Mouse (Mus musculus) embryonic facial prominence, embryonic 13.5 days (tissue): ENCODE results near the gene Tfip11. TPM values are rescaled to one million over a fixed set of nuclear protein-coding genes. Genes with fewer than 3 reads are reported as not detected.

Experiments used
- ATAC-seq: fragments of 200-750 bp; cut with Nextera tagmentation; 2 replicates; pipeline ENCODE4 v1.8.0; 2017; ENCODE audit warnings: low read depth; ENCODE audit not compliant: insufficient number of reproducible peaks, insufficient read depth, low FRiP score, low TSS enrichment
- H3K27ac ChIP-seq: fragments of 300-500 bp; sonication (generic); 2 replicates; pipeline ENCODE4 v1.5.1; 2015; ENCODE audit warnings: moderate library complexity, mild to moderate bottlenecking, inconsistent platforms
- H3K27me3 ChIP-seq: fragments of 300-500 bp; sonication (generic); 2 replicates; pipeline ENCODE4 v1.6.1; 2015; ENCODE audit warnings: mild to moderate bottlenecking, inconsistent platforms
- H3K36me3 ChIP-seq: fragments of 300-500 bp; sonication (generic); 2 replicates; pipeline ENCODE4 v1.6.1; 2015; ENCODE audit warnings: mild to moderate bottlenecking, inconsistent platforms
- H3K4me1 ChIP-seq: fragments of 300-500 bp; sonication (generic); 2 replicates; pipeline ENCODE4 v1.6.1; 2015; ENCODE audit warnings: inconsistent platforms
- H3K4me2 ChIP-seq: fragments of 300-500 bp; sonication (generic); 2 replicates; pipeline ENCODE4 v1.6.1; 2015; ENCODE audit warnings: moderate library complexity, mild to moderate bottlenecking, inconsistent platforms
- H3K4me3 ChIP-seq: fragments of 300-500 bp; sonication (generic); 2 replicates; pipeline ENCODE4 v1.5.1; 2015; ENCODE audit warnings: mild to moderate bottlenecking, inconsistent platforms
- H3K9ac ChIP-seq: fragments of 300-500 bp; sonication (generic); 2 replicates; pipeline ENCODE4 v1.6.1; 2015; ENCODE audit warnings: mild to moderate bottlenecking, inconsistent platforms
- H3K9me3 ChIP-seq: fragments of 300-500 bp; sonication (generic); 2 replicates; pipeline ENCODE4 v1.6.1; 2016; ENCODE audit warnings: inconsistent platforms
- WGBS: fragments of 180-500 bp; shearing (Covaris S2); methylation state at CpG from one replicate; pipeline ENCODE4 v1.1.7; 2015; ENCODE audit warnings: mixed read lengths; 5-methylcytosine and 5-hydroxymethylcytosine counted together
- polyA plus RNA-seq: library from polyadenylated mRNA; unstranded; fragments of >200 nt; fragmentation: Nextera tagmentation; extraction: Ambion mirVana; gene quantifications from 2 replicates; pipeline ENCODE4 v1.2.1, GENCODE M21; 2015

Tfip11 gene
- polyA plus RNA-seq = 31.8 and 32.8 TPM in 2 replicates

DNA sequence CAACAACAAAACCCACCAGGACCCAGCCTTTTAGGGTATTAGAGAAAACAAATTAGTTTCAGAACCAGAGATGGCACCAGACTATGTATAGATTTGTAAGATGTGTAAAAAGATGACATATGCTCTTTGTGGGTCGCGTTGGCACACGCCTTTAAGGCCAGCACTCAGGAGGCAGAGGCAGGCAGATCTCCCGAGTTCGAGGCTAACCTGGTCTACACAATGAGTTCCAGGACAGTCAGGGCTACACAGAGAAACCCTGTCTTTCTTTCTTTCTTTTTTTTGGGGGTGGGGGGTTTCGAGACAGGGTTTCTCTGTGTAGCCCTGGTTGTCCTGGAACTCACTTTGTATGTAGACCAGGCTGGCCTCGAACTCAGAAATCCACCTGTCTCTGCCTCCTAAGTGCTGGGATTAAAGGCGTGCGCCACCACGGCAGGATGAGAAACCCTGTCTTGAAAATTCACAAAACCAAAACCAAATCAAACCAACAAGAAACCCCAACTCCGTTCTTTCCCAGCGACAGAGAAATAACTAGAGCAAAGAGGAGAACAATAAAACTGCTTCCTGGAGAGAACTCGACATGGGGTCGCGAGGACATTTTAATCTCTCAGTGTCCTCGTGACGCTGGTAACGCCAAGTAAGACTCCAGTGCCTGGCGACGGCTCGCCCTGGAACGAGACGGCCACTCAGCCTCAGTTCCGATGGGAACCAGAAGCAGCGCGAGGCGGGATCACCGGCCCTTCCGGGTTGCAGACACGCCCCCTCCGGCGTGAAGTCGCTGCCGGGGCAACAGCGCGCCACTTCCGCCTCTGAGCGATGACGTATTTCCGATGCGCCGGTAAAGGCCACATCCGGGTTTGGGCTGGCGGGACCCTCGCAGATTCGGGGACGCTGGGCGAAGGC, at the start of gene Tfip11:
Tfip11 (plus strand) TSS at position 813 of the 900 bp plus-strand sequence.
- no peaks in the 10 kb centered on the region for H3K27me3 ChIP-seq
- peak within 1 kb of the TSS; percentile 64 for H3K27ac ChIP-seq
- peak; percentile 82 for ATAC-seq
- H3K9me3 ChIP-seq = no peaks in the 10 kb centered on the region
- H3K4me2 ChIP-seq = peak within 1 kb of the TSS; percentile 70
- peaks cover 31% of the 10 kb centered on the region for H3K36me3 ChIP-seq
- H3K4me3 ChIP-seq = peak within 1 kb of the TSS; percentile 100
- H3K9ac ChIP-seq = peak within 1 kb of the TSS; percentile 87
- H3K4me1 ChIP-seq = peaks cover 5% of the 10 kb centered on the region
- WGBS = 7% methylated on average over 48 of the region's 48 CpGs

DNA sequence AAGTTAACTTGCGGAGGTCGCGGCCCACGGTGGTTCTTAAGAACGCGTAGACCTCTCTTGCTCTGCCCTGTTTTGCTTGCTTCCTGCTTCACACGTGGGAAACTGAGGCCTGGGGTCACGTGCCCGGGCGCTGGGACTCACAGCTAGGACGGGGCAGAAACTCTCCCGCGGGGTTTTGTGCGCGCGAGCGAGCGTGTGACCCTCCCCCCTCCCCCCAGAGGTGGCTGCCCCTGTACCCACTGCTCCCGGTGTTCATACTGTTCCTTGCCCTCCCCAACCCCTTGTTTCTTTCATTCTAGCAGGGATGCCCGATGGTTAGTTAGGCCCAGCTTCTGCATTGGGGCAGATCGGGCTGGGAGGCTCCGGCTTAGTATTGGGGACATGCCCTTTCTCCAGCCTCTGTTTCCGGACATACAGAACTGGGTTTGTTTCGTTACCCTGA, 49.2 kb upstream of the Tfip11 start:
- peak overlapping the region; percentile 72 for H3K27ac ChIP-seq
- peaks cover 58% of the 10 kb centered on the region for H3K4me1 ChIP-seq
- peaks cover 2% of the 10 kb centered on the region; the same call in 1 of the 2 replicates for H3K27me3 ChIP-seq
- peak overlapping the region; percentile 73 for H3K4me3 ChIP-seq
- peak overlapping the region; percentile 86 for H3K9ac ChIP-seq
- no peaks in the 10 kb centered on the region for H3K36me3 ChIP-seq
- H3K4me2 ChIP-seq = peak overlapping the region; percentile 81
- no peak for ATAC-seq
- under 1% methylated on average over 24 of the region's 24 CpGs for WGBS
- H3K9me3 ChIP-seq = no peaks in the 10 kb centered on the region

DNA sequence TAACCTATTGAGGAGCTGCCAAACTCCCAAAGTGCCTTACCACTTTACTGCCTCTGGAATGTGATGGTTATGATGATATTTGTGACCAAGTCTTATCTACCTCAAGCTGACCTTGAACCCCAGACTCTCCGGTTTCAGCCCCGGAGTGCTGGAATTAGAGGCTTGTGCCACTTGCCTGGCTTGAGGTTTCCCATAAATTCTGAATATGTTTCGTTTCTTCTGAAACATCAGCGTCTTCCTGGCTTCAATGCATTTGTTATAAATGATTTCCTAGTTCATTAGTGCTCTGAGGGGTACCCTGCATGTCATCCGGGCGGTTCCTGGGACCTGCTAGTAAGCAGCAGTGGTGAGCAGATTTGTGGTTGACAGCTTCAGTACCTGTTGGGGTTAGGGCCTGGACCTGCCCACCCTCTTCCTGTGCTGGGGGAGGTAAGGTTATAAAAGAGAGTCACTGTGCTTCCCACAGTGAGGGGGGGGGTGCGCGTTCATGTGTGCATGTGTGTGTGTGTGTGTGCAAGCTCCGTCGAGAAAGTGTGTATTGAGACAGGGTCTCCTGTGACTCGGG, 48.2 kb upstream of the Tfip11 start:
- Histone ChIP-seq H3K9me3 (no peaks in the 10 kb centered on the region), H3K4me3 (peak overlapping the region; percentile 73; the same call in 1 of the 2 replicates), H3K4me1 (peaks cover 66% of the 10 kb centered on the region), H3K36me3 (no peaks in the 10 kb centered on the region), H3K4me2 (peak overlapping the region; percentile 81), H3K9ac (peak overlapping the region; percentile 86), H3K27ac (no peak overlapping the region), H3K27me3 (peaks cover 2% of the 10 kb centered on the region; the same call in 1 of the 2 replicates)
- no peak for ATAC-seq
- WGBS = 87% methylated on average over 11 of the region's 11 CpGs

DNA sequence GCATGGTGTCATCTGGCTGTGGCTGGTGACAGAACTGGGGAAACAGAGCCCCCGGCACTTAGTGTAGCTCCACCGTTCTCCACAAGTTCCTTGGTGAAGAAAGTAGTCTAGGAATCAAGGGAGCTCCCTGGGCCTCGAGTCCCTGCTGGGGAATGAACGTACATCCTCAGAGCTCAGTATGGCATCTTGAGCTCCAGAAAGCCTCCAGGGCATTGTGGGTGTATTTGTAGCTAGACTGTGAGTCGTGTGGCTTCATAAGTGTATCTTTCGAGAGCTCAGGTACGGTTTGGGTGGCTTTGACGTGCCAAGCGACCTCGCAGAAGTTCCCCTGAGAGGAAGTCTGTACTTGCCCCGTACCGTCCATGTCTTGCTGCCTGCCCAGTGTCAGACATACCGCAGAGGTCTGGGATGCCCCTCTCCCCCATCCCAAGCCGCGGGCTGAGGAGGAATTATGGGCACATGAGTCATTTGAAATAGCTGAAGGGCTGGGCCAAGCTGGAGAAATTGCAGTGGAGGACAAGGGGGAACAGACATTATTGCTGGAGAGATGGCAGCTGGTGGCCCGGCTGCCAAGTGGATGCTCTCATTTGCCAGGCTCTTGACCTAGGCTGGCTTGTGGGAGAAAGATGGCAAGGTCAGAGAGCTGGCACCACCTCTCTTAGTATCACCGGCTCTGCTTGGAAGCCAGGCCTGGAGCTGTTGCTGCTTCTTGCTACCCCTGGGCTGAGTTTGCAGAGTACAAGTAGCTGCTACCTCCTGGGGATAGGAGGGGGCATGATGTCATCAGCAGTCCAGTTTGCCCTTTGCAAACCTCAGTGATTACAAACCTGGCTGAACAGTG, 46.8 kb upstream of the Tfip11 start:
- ATAC-seq = no peak
- no peaks in the 10 kb centered on the region for H3K9me3 ChIP-seq
- no peak overlapping the region for H3K4me2 ChIP-seq
- H3K9ac ChIP-seq = 0 out of 2 replicates have a peak overlapping the region, but pooled peaks have one; percentile 21
- 80% methylated on average over 17 of the region's 17 CpGs for WGBS
- H3K36me3 ChIP-seq = no peaks in the 10 kb centered on the region; the same call in 1 of the 2 replicates
- H3K4me3 ChIP-seq = no peak overlapping the region
- H3K27ac ChIP-seq = no peak overlapping the region
- peaks cover 2% of the 10 kb centered on the region; the same call in 1 of the 2 replicates for H3K27me3 ChIP-seq
- H3K4me1 ChIP-seq = peaks cover 69% of the 10 kb centered on the region

DNA sequence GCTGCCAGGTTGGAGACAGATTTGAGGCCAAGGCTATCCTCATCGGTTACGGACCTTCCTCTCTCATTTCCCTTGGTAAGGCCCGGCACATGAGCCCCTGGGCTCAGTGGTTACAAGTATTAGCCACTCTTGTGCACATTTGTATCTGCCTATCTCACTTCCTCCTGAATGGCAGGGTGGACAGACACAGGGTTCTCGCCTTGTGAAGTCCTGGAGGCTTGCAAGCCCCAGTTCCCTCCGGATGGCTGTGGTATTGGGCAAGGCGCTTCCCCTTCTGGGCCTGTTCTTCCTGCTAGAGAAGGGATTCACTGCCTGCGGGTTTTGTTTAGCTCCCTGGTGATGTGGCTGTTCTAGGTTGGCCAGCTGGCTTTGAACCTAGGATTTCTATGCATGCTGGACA, 46.0 kb upstream of the Tfip11 start:
- ATAC-seq = no peak
- no peak overlapping the region for H3K4me2 ChIP-seq
- peaks cover 69% of the 10 kb centered on the region for H3K4me1 ChIP-seq
- H3K4me3 ChIP-seq = no peak overlapping the region
- 75% methylated on average over 7 of the region's 7 CpGs for WGBS
- H3K9ac ChIP-seq = 0 out of 2 replicates have a peak overlapping the region, but pooled peaks have one; percentile 21
- no peak overlapping the region for H3K27ac ChIP-seq
- H3K27me3 ChIP-seq = no peaks in the 10 kb centered on the region
- no peaks in the 10 kb centered on the region for H3K9me3 ChIP-seq
- no peaks in the 10 kb centered on the region; the same call in 1 of the 2 replicates for H3K36me3 ChIP-seq

DNA sequence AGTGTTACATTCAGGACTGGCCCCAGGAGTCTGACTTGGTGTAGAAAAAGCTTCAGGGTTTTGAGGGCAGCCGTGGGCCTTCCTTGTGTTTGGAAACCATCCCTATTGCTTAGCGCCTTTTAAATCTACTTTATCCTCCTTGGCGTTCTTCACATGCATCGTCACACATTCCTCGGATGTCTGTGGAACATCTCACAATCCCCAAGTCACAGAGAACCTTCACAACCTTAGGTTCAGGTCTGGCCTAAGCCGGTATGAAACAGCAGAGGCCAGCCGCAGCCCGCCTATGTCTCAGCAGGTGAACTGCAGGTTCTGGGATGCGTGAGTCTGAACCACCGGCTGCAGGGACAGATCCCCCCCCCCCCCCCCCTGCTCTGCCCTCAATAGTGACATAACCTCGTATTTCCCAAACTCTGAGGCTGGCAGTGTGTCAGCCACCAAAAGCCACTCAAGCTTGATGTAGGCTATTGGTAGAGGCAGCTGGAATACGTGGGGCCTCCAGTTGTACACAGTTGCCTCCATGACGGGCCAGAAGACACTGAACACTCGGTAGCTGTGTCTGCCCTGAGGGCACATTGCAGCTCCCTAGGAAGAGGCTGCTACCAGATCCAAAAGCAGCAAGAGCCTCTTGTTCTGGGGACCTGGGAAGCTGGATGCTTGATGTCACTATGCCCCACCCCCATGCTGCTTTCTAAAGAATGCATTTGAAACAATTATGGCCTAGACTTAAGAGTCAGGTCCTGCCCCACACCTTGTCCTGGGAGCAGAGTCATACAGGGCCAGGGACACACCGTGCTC, 45.1 kb upstream of the Tfip11 start:
- no peaks in the 10 kb centered on the region; the same call in 1 of the 2 replicates for H3K36me3 ChIP-seq
- H3K27me3 ChIP-seq = no peaks in the 10 kb centered on the region
- 41% methylated on average over 15 of the region's 15 CpGs for WGBS
- H3K4me2 ChIP-seq = no peak overlapping the region
- H3K9ac ChIP-seq = no peak overlapping the region
- H3K9me3 ChIP-seq = no peaks in the 10 kb centered on the region
- no peak for ATAC-seq
- H3K4me3 ChIP-seq = no peak overlapping the region
- H3K27ac ChIP-seq = no peak overlapping the region
- peaks cover 62% of the 10 kb centered on the region for H3K4me1 ChIP-seq

DNA sequence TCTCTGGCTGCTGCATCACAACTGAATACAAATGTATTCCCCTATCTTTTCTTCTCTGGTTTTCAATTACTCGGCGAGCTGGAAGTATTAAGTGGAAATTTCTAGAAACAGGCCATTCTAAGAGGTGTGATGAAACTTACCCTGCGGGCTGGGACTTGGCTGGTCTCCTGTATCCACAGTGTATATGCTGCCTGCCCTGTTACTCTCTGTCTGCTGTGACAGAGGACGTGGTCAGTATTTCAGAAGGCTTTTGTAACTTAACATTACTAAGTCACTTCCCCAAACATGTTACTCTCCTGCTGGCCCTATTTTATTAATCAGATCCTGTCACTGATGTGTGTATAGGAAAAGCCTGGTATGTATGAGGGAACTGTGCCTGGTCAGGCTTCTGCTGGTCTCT, 44.5 kb upstream of the Tfip11 start:
- H3K27ac ChIP-seq = no peak overlapping the region
- 80% methylated on average over 4 of the region's 4 CpGs for WGBS
- no peaks in the 10 kb centered on the region; the same call in 1 of the 2 replicates for H3K36me3 ChIP-seq
- H3K27me3 ChIP-seq = no peaks in the 10 kb centered on the region
- H3K4me3 ChIP-seq = no peak overlapping the region
- ATAC-seq = no peak
- no peak overlapping the region for H3K4me2 ChIP-seq
- peaks cover 67% of the 10 kb centered on the region for H3K4me1 ChIP-seq
- H3K9ac ChIP-seq = no peak overlapping the region
- H3K9me3 ChIP-seq = no peaks in the 10 kb centered on the region

DNA sequence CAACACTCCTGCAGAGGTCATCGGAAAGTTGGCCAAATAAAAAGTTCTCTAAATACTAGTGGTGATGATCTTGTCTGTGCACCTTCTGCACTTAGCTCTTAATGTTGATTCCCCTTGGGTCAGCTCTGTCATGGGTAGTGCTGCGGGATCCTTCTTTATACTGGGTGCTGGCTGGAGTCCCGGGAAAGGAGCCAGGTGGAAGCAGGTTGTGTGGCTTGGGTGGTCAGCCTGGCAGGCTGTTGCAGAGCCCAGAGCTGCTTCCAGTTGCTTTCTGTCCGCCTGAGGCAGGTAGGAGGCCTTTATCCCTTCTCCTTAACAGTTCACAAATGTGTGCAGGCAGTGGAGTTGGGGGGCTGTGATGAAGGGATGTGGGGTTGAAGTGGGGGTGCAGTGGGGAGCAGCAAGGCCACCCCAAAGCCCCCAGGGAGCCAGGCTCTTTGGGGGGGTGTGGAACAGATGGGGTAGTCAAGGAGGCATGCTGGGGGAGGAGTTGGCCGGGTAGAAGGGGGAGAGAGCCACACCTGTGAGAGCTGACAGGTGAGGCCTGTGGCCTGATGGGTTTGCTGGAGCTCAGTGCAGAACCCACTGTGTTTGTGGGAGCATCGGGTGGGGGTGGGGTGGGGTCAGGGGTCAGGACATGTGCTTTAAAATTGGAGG, 43.9 kb upstream of the Tfip11 start:
- Histone ChIP-seq H3K36me3 (no peaks in the 10 kb centered on the region; the same call in 1 of the 2 replicates), H3K9ac (no peak overlapping the region), H3K9me3 (no peaks in the 10 kb centered on the region), H3K27ac (peak overlapping the region; percentile 34; the same call in 1 of the 2 replicates), H3K4me2 (no peak overlapping the region), H3K27me3 (no peaks in the 10 kb centered on the region), H3K4me3 (no peak overlapping the region), H3K4me1 (peaks cover 69% of the 10 kb centered on the region)
- ATAC-seq = no peak
- WGBS = 65% methylated on average over 6 of the region's 6 CpGs

DNA sequence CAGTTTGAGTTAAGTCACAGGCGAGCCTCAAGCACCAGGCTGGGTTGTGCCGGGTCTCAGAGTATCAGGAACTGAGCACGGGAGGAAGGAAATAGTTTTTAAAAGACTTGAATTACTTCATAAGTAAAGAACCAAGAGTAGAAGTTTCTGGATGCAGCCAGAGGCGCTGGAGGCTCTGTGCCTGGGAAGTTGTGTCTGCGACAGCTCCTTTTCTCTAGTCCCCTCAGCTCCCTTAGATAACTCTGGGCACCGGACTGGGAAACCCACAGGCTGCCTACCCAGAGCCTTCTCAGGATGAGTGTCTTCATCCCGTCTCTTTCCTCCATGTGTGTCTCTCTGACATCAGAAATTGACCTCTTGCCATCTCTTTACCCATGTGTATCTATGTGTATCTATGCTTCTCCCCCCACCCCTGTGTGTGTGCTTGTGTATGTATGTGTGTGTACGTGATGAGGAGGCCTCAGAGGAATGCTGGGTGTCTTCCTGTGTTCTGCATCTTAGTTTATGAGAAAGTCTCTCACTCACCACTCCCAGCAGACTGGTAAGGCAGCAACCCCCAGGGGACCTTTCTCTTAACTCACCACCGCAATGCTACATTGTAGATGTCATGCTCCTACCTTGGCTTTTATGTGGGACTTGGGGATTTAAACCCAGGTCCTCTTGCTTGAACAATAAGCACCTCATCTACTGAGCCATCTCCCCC, 43.2 kb upstream of the Tfip11 start:
- H3K4me1 ChIP-seq = peaks cover 62% of the 10 kb centered on the region
- H3K9ac ChIP-seq = no peak overlapping the region
- H3K9me3 ChIP-seq = no peaks in the 10 kb centered on the region
- WGBS = 69% methylated on average over 9 of the region's 9 CpGs
- no peaks in the 10 kb centered on the region; the same call in 1 of the 2 replicates for H3K36me3 ChIP-seq
- H3K27me3 ChIP-seq = no peaks in the 10 kb centered on the region
- H3K4me3 ChIP-seq = no peak overlapping the region
- peak overlapping the region; percentile 34; the same call in 1 of the 2 replicates for H3K27ac ChIP-seq
- ATAC-seq = no peak
- no peak overlapping the region for H3K4me2 ChIP-seq
